Mouse (Mus musculus) skeletal muscle tissue, adult 2 months (tissue): ENCODE results near the gene Mreg.
"Not testable (repeated sequence)": the region's sequence is repeated elsewhere in the genome, so short reads cannot be mapped to it uniquely, and the experiment has no call there.

ENCODE experiments used
- DNase-seq: peaks from one replicate; pipeline ENCODE4 v3.0.0-alpha.2; 2012; ENCODE audit warnings: low read depth, low spot score

The Mreg gene

GRCm38 (mm10) chr1:72211701-72212699 is at the start of gene Mreg:
TSS of gene Mreg (minus strand) at chr1:72212307.
- DNase-seq: peak; percentile 74

GRCm38 (mm10) chr1:72256381-72257256 is 44.5 kb upstream of the Mreg start:
- no peak for DNase-seq

- no peak for DNase-seq
Measured at GRCm38 (mm10) chr1:72255854-72256175, 43.7 kb upstream of the Mreg start.

- DNase-seq: peak; percentile 71
Measured at GRCm38 (mm10) chr1:72255062-72255853, 43.2 kb upstream of the Mreg start.

GRCm38 (mm10) chr1:72254545-72255061 is 42.5 kb upstream of the Mreg start:
- peak; percentile 89 for DNase-seq

- DNase-seq: no peak
Measured at GRCm38 (mm10) chr1:72253881-72254491, 41.9 kb upstream of the Mreg start.

- no peak for DNase-seq
Measured at GRCm38 (mm10) chr1:72251806-72252205, 39.7 kb upstream of the Mreg start.

- not testable (repeated sequence) for DNase-seq
Measured at GRCm38 (mm10) chr1:72248226-72248737, 36.2 kb upstream of the Mreg start.

GRCm38 (mm10) chr1:72244317-72245036 is 32.4 kb upstream of the Mreg start:
- peak; percentile 57 for DNase-seq

GRCm38 (mm10) chr1:72243656-72244316 is 31.7 kb upstream of the Mreg start:
- peak; percentile 97 for DNase-seq

GRCm38 (mm10) chr1:72242581-72243143 is 30.6 kb upstream of the Mreg start:
- DNase-seq: no peak

- not testable (repeated sequence) for DNase-seq
Measured at GRCm38 (mm10) chr1:72239113-72239512, 27.0 kb upstream of the Mreg start.

GRCm38 (mm10) chr1:72238016-72238580 is 26.0 kb upstream of the Mreg start:
- DNase-seq: no peak

GRCm38 (mm10) chr1:72237007-72237775 is 25.1 kb upstream of the Mreg start:
- no peak for DNase-seq

- DNase-seq: peak; percentile 66
Measured at GRCm38 (mm10) chr1:72236363-72237006, 24.4 kb upstream of the Mreg start.

- DNase-seq: not testable (repeated sequence)
Measured at GRCm38 (mm10) chr1:72232592-72232991, 20.5 kb upstream of the Mreg start.

GRCm38 (mm10) chr1:72228974-72229373 is 16.9 kb upstream of the Mreg start:
- no peak for DNase-seq
